Mouse (Mus musculus): ENCODE results near the gene Rgs2. TPM values are rescaled to one million over a fixed set of nuclear protein-coding genes. Genes with fewer than 3 reads are reported as not detected.

Gene Rgs2
- polyA plus RNA-seq, 1 experiment from 2014 or later: 90.4 TPM

GRCm38 (mm10) chr1:143960340-143960739 lies 43.6 kb downstream of the Rgs2 start:
- WGBS: 80% methylated on average over 2 of the region's 2 CpGs
- H3K4me2 ChIP-seq: no peak overlapping the region
- H3K27ac ChIP-seq (ENCODE audit: low read depth): no peak overlapping the region
- no peak overlapping the region for H3K9ac ChIP-seq
- TF ChIP-seq CTCF (IDR thresholded peaks at IDR 0.05; ENCODE audit: low read depth): no peak
- H3K4me1 ChIP-seq (ENCODE audit: insufficient read depth): no peaks in the 10 kb centered on the region
- H3K36me3 ChIP-seq (ENCODE audit: insufficient read depth): no peaks in the 10 kb centered on the region
- DNase-seq (no peak), ATAC-seq (ENCODE audit: insufficient read depth) (no peak)
- no peaks in the 10 kb centered on the region for H3K27me3 ChIP-seq (ENCODE audit: insufficient read depth, low read length)
- no peak overlapping the region for H3K4me3 ChIP-seq (ENCODE audit: low read depth, low read length)
- H3K9me3 ChIP-seq (ENCODE audit: low read depth, low read length): no peaks in the 10 kb centered on the region

GRCm38 (mm10) chr1:143956090-143956489 lies 47.9 kb downstream of the Rgs2 start:
- no peak overlapping the region for H3K27ac ChIP-seq (ENCODE audit: low read depth)
- no peaks in the 10 kb centered on the region for H3K4me1 ChIP-seq (ENCODE audit: insufficient read depth)
- H3K4me2 ChIP-seq: no peak overlapping the region
- H3K4me3 ChIP-seq (ENCODE audit: low read depth, low read length): no peak overlapping the region
- 66% methylated on average over 1 of the region's 1 CpGs for WGBS
- no peak overlapping the region for H3K9ac ChIP-seq
- H3K36me3 ChIP-seq (ENCODE audit: insufficient read depth): no peaks in the 10 kb centered on the region
- H3K27me3 ChIP-seq (ENCODE audit: insufficient read depth, low read length): no peaks in the 10 kb centered on the region
- no peak for DNase-seq
- no peak for TF ChIP-seq CTCF (IDR thresholded peaks at IDR 0.05; ENCODE audit: low read depth)
- H3K9me3 ChIP-seq (ENCODE audit: low read depth, low read length): no peaks in the 10 kb centered on the region
- no peak for ATAC-seq (ENCODE audit: insufficient read depth)

- Histone ChIP-seq H3K4me3 (ENCODE audit: low read depth, low read length) (no peak overlapping the region), H3K4me1 (ENCODE audit: insufficient read depth) (no peaks in the 10 kb centered on the region), H3K27me3 (ENCODE audit: insufficient read depth, low read length) (no peaks in the 10 kb centered on the region), H3K27ac (ENCODE audit: low read depth) (no peak overlapping the region), H3K9me3 (ENCODE audit: low read depth, low read length) (no peaks in the 10 kb centered on the region), H3K4me2 (no peak overlapping the region), H3K36me3 (ENCODE audit: insufficient read depth) (no peaks in the 10 kb centered on the region), H3K9ac (no peak overlapping the region)
- no peak for DNase-seq
- 58% methylated on average over 2 of the region's 2 CpGs for WGBS
- ATAC-seq (ENCODE audit: insufficient read depth): no peak
- no peak for TF ChIP-seq CTCF (IDR thresholded peaks at IDR 0.05; ENCODE audit: low read depth)
Observed at GRCm38 (mm10) chr1:143952841-143953240, 51.1 kb downstream of the Rgs2 start.

Other genes starting within 250 kb of the Rgs2 start
- gene Trove2, start 227.1 kb downstream of the Rgs2 start, polyA plus RNA-seq (2014; fragmentation: Nextera tagmentation; extraction: Ambion mirVana): 20.1 and 21.2 TPM in 2 replicates
- gene Uchl5, start 226.9 kb downstream of the Rgs2 start, polyA plus RNA-seq (2014; fragmentation: Nextera tagmentation; extraction: Ambion mirVana): 74.0 and 77.6 TPM in 2 replicates
- gene Rgs13, start 173.2 kb upstream of the Rgs2 start, polyA plus RNA-seq (2014; fragmentation: Nextera tagmentation; extraction: Ambion mirVana): not detected in 2 replicates
- 0.13 and 0.28 TPM in 2 replicates for gene Rgs1, start 245.1 kb upstream of the Rgs2 start, polyA plus RNA-seq (2014; fragmentation: Nextera tagmentation; extraction: Ambion mirVana)